Mouse (Mus musculus): Measurements from ENCODE around the gene Zc2hc1b.

GRCm38 (mm10) chr10:13102360-13102759 lies 75.5 kb downstream of the Zc2hc1b start:
- no peak for TF ChIP-seq CTCF (IDR thresholded peaks at IDR 0.05; ENCODE audit: control insufficient read depth, insufficient read depth, low read length)
- no peak for TF ChIP-seq POLR2A (IDR thresholded peaks at IDR 0.05; ENCODE audit: borderline replicate concordance, control insufficient read depth, low read depth, low read length)
